Mouse (Mus musculus) urinary bladder, postnatal 36 days (tissue): Measurements from ENCODE around the gene Naa10.

Experiments used
- DNase-seq, 2 experiments: peaks; one replicate each; pipeline ENCODE4 v3.0.0; 2022; ENCODE audit warnings: low spot score in 2 of 2, mixed read lengths in 1 of 2

Naa10 gene

DNA sequence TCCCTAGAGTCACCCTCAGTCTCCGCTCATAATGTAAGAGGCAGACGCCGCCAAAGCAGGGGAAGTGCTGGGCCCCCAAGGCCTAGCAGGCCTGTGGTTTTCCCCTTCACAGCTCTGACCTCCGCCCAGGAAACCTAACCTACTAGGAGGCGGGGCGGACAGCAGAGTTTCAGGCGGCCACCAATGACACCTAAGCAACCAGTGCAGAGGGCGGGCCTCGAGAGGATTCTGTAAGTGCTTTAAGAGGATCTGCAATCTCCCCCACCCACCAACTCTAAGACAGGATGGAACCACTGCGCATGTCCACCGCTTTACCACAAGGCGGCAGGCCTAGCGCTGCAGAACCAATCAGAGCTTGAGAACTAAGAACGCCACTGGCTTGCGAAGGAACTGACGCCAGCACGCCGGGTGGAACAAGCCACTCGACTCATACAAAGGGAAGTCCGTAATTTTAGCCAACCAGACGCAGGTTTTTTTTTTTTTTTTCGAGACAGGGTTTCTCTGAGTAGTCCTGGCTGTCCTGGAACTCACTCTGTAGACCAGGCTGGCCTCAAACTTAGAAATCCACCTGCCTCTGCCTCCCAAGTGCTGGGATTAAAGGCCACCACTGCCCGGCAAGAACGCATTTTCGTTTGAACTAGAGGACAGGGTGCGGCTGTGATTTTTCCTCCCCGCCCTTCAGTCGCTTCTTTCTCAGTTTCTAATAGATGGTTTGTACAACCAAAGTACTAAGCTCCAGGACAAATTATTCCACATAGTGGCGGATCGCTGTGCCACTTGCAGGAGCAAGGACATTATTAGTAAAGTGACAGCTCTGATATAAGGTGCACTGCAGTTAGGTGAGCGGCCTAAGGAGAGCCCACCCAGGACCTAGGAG lies 6.7 kb downstream of the Naa10 start:
- DNase-seq: peak; percentile 74 to 86

GRCm38 (mm10) chrX:73911588-73911987 lies 10.2 kb downstream of the Naa10 start:
- DNase-seq: no peak

GRCm38 (mm10) chrX:73911156-73911555 lies 10.6 kb downstream of the Naa10 start:
- DNase-seq: no peak

- no peak for DNase-seq
Observed at GRCm38 (mm10) chrX:73910451-73910850, 11.3 kb downstream of the Naa10 start.

DNA sequence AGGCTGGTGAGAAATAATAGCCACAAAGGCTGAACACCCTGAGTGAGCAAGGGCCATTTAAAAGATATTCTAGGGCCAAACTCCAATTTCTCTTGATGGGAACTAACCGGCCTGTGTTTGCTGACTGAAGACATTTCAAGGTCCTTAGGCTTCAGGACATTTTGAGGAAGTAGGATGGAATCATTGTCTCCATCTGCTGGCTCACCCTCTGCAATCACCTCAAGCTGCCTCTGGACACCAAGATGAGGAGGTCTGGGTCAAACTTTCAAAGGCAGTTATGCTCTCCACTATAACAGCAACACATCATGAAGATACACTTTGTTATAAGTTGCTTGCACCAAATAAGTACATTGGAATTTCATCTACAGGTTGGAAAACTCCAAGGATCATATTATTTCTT lies 11.7 kb downstream of the Naa10 start:
- no peak for DNase-seq

- no peak for DNase-seq
Observed at GRCm38 (mm10) chrX:73897959-73898358, 23.8 kb downstream of the Naa10 start.

DNA sequence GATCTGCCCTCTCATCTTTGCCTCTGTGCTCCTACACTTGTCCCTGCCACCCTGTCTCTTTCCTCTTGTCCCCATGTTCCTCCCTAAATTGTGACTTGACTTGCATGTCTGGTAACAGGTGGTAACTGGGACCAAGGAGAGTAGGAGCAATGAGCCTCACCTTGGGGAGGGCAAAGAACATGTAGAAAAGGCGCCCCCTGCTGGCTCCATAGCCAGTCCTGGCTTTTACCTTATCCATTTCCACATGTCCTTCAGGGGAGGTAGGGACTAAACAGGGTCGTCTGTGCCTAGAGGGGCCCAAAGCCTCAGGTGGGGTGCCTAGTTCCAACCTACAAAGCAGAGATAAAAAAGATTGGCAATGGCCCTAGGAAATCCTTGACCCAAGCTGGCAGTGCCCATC lies 26.0 kb downstream of the Naa10 start, which contains the start of gene L1cam:
L1cam (minus strand) TSS at position 387 of the 400 bp plus-strand sequence.
- DNase-seq: peak; percentile 35 to 51

DNA sequence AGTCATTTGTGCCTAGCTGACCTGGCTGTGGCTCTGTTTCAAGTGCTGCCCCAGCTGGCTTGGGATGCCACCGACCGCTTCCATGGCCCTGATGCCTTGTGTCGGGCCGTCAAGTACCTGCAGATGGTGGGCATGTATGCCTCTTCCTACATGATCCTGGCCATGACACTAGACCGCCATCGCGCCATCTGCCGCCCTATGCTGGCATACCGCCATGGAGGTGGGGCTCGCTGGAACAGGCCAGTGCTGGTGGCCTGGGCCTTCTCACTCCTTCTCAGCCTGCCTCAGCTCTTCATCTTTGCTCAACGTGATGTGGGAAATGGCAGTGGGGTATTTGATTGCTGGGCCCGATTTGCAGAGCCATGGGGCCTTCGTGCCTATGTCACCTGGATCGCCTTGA lies 28.9 kb downstream of the Naa10 start:
- no peak for DNase-seq

DNA sequence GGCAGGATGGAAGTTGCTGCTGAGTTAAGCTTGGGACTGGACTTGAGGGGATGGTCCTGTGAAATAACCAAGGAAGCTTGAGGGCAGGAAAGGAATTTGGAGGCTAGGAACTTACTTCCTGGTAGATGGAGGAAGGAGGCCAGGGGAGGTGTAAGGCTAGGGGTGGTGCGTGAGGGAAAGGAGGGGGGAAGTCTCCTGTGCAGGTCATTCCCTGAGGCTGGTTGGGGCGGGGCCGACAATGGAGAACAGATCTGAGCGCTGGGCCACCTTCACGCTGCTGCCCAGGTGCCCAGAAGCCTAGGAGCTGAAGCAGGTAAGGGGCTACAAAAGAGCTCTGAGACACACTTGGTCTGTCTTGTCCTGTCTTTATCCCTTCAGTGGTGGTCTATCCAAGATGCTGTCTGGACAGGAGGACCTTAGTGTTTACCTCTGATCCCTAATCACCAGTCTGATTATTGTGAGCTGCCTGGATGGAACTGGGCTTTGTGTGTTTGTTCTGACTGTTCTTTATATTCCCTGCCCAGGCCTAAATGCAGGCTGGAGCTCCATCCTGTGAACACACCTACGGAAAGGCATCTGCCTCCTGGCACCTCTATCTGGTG lies 30.1 kb downstream of the Naa10 start, which contains the start of gene Avpr2:
Avpr2 (plus strand) TSS at position 552 of the 602 bp plus-strand sequence.
- DNase-seq: no peak

- no peak for DNase-seq
Observed at GRCm38 (mm10) chrX:73881463-73881862, 40.3 kb downstream of the Naa10 start.

GRCm38 (mm10) chrX:73881036-73881427 lies 40.7 kb downstream of the Naa10 start:
- no peak for DNase-seq

DNA sequence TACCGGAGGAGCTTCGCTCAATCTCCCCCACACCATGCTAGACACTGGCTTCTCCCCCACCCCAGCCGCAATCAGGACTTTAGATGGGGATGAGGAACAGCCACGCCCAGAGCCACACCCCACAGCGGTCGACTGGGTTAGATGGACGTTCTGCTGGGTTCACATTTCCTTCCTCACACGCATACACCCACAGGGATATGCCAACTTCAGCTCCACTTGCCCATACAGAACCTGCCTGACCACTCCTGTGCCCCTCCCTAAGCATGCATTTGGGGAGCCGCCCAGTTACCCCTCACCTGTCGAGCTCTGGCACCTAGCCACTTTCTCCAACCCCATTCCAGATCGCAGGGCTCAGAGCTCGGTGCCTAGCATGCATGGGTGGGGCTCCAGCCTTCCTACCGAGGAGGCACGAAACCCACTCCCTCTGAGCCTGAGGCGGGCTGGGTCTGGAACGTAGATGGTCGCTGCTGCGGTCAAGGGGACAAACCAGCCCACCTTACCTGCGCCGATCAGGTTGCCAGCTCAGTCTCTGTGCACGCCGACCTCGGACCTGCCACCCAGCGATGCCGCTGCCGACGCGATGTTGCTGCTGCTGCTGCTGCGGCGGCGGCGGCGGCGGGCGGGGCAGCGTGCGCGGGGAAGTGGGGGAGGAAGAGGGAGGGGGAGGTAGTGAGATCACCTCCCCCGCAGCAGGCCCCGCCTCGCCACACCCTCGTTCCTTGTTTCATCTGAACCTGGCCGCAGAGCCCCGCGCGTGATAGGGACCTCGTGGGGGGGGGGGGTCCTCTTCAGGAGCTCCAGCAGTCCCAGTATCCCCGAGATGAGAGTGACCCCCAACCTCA lies 41.3 kb downstream of the Naa10 start:
- peak; percentile 42 to 62 for DNase-seq

DNA sequence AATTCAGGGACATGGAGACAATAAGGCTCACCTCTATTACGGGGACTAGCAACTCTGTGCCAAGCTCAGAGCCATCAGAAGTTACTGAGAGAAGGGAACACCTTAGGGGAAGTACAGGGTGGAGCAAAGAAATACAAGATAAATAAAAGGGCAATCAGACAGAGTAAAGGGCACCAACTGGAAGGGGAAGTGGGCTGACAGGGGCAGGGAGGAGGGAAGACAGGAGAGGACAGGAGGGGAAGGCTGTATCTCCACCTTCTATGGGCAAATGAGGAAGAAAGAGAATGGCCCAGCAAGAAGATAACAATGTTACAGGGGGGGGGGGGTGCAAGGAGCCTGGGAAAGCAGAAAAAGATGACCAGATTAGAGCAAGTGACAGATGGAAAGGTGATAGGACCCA lies 44.7 kb downstream of the Naa10 start:
- no peak for DNase-seq

- no peak for DNase-seq
Observed at GRCm38 (mm10) chrX:73875881-73876280, 45.9 kb downstream of the Naa10 start.

DNA sequence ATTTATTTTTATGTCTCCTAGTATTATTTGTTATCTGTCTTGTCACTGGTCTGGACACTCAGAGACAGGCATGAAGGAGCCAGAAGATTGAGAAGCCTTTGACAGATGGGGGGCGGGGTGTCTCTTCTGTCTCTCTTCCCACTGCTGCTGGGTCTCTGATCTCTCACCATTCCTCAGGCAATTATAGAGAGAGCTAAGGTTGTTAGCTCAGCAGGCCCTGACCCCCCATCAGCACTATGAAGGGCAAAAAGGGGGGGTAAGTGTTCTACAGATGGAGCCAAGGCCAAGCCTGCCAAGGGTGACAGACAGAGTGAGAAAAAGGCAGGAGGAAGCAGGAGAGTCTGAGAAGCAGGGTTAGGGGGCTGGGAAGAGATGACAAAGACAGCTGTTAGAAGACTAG lies 49.8 kb downstream of the Naa10 start:
- DNase-seq: no peak

DNA sequence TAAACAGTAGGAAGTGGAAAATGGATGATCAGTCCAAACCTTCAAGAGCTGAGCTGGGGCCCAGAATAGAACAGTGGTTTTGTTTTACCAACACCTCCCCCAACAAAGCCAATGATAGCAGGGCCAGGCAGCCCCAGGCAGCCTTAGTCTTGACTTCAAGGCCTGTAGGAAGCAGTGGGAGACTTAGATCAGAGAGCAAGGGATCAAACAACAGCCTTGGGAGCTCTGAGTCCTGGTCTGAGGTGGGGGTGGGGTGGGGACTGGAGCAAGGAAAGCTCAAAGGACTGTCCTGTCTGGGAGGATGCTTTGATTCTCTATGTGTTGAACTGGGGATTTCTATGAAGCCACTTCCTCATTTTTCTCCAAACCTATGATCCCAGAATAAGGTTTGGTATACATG lies 50.3 kb downstream of the Naa10 start:
- DNase-seq: no peak

DNA sequence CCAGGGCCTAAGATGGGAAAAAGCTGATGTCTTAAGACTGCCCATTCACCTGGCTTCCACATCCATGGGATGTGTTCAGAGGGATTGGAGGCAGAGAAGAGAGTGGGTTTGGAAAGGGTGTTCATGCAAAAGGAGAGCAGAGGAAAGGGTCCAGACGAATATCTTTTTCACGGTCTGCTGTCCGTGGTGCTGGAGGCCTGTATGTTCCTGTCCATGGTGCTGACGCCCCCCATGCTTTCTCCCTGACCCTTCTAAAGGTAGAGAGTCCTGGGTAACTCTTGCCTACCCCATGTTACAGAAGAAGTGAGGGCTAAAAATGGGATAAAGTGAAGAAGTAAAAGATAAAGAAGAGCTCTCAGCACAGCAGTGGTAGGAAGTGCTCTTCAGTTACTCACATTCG lies 52.4 kb downstream of the Naa10 start:
- no peak for DNase-seq

- no peak for DNase-seq
Observed at GRCm38 (mm10) chrX:73867852-73868251, 53.9 kb downstream of the Naa10 start.

DNA sequence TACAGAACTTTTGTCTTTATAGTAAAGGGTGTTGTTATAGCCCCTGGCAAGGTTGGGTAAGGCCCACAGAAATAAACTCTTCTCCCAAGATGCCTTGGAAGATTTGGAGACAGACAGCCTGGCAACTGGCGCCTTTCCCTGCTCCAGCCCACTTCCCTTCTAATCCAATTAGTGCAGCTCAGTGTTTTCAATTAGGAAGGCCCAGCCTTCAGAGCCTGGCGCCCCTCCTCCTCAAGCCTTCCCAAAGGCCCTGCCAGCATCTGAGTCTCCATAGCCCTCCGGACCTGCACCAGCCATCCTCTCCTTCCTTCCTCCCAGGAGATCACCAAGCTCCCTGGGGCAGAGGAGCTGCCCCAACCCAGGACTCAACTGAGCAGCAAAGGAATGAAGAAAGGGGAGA lies 54.5 kb downstream of the Naa10 start:
- no peak for DNase-seq
